8 mouse cellular contexts compared by ENCODE assay signal in the genomic region with DNA sequence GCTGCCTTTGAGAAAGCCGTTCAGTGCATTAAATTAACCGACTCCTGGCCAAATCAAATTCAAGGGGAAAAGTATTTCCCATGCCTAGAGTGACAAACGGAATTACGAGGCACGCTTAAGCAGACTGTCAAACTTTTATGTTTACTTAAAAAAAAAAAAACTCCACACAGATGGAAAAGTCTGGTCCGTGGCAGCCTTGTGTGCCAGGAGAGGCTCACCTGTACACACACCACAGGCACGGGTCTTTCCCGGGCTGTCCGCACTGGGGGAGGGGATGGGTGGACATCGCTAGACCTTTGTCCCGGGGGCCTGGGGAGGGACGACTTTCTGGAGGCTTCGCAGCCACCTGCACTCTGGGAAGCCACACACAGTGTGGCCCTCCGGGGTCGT. TPM values are rescaled to one million over a fixed set of nuclear protein-coding genes. Genes with fewer than 3 reads are reported as not detected.
DNase-seq lines count a peak whose midpoint lies in the region; ATAC-seq and TF ChIP-seq lines count a peak whose summit lies in the region.

No protein-coding gene starts in this region.

- H3K9ac ChIP-seq in heart, adult 2 months (ENCODE audit: low read depth, low read length), result peak overlapping the region; percentile 99
- peak overlapping the region; percentile 100 for H3K9ac ChIP-seq in ES-Bruce4 (ENCODE audit: low read depth, poor library complexity, severe bottlenecking)
- peak overlapping the region; percentile 99 for H3K9ac ChIP-seq in forebrain, embryonic 14.5 days (ENCODE audit: low read length)
- H3K9ac ChIP-seq in liver, embryonic 12.5 days, result peak overlapping the region; percentile 100
- H3K9ac ChIP-seq in stomach, postnatal 0 days (ENCODE audit: low read length), result peak overlapping the region; percentile 100

- TF ChIP-seq POLR2A in heart, adult 2 months (IDR thresholded peaks at IDR 0.05; ENCODE audit: insufficient read depth, low read depth, low read length), result no peak
- TF ChIP-seq POLR2A in ES-Bruce4 (IDR thresholded peaks at IDR 0.05; ENCODE audit: insufficient read depth, low read length), result no peak

- H3K9me3 ChIP-seq in ES-Bruce4 (replicated peaks; ENCODE audit: control insufficient read depth, insufficient read depth, low read length, poor library complexity, severe bottlenecking), result 0 out of 2 replicates have a peak, but pooled peaks cover under 1% of the 10 kb centered on the region
- H3K9me3 ChIP-seq in forebrain, embryonic 14.5 days (replicated peaks; ENCODE audit: control insufficient read depth, low read length), result no peaks in the 10 kb centered on the region
- H3K9me3 ChIP-seq in liver, embryonic 12.5 days (replicated peaks), result 0 out of 2 replicates have a peak, but pooled peaks cover 2% of the 10 kb centered on the region
- no peaks in the 10 kb centered on the region for H3K9me3 ChIP-seq in stomach, postnatal 0 days (ENCODE audit: control insufficient read depth, low read length)

- no peak for DNase-seq in heart, adult 2 months
- DNase-seq in heart, postnatal 25 days (ENCODE audit: low spot score), result no peak
- peak; percentile 55 for DNase-seq in forebrain, embryonic 14.5 days (ENCODE audit: low spot score)
- no peak for DNase-seq in stomach, postnatal 0 days (ENCODE audit: low spot score)
- DNase-seq in embryo, embryonic 11 days, result no peak

- peak overlapping the region; percentile 98 for H3K4me2 ChIP-seq in forebrain, embryonic 14.5 days (ENCODE audit: low read length)
- peak overlapping the region; percentile 95 for H3K4me2 ChIP-seq in liver, embryonic 12.5 days
- H3K4me2 ChIP-seq in stomach, postnatal 0 days (replicated peaks; ENCODE audit: low read depth), result peak overlapping the region; percentile 95

- H3K27ac ChIP-seq in heart, adult 2 months, result peak overlapping the region; percentile 96
- H3K27ac ChIP-seq in ES-Bruce4 (ENCODE audit: insufficient read depth, low read length), result 0 out of 2 replicates have a peak overlapping the region, but pooled peaks have one; percentile 15
- H3K27ac ChIP-seq in forebrain, embryonic 14.5 days (ENCODE audit: low read depth, low read length), result peak overlapping the region; percentile 100
- peak overlapping the region; percentile 99 for H3K27ac ChIP-seq in liver, embryonic 12.5 days
- peak overlapping the region; percentile 100 for H3K27ac ChIP-seq in stomach, postnatal 0 days (replicated peaks)

- no peaks in the 10 kb centered on the region; the same call in 1 of the 2 replicates for H3K79me2 ChIP-seq in heart, adult 2 months (replicated peaks; ENCODE audit: control insufficient read depth, insufficient read depth, low read length)

- H3K36me3 ChIP-seq in heart, adult 2 months (ENCODE audit: control insufficient read depth, insufficient read depth, low read length), result no peaks in the 10 kb centered on the region
- peaks cover 8% of the 10 kb centered on the region; the same call in 1 of the 2 replicates for H3K36me3 ChIP-seq in ES-Bruce4 (ENCODE audit: control insufficient read depth, insufficient read depth, low read length, poor library complexity, severe bottlenecking)
- no peaks in the 10 kb centered on the region for H3K36me3 ChIP-seq in forebrain, embryonic 14.5 days (ENCODE audit: control insufficient read depth, insufficient read depth, low read length)
- H3K36me3 ChIP-seq in liver, embryonic 12.5 days, result peaks cover 18% of the 10 kb centered on the region
- H3K36me3 ChIP-seq in stomach, postnatal 0 days (ENCODE audit: control insufficient read depth, insufficient read depth, low read length), result no peaks in the 10 kb centered on the region

- TF ChIP-seq CTCF in heart, adult 2 months (IDR thresholded peaks at IDR 0.05), result no peak
- no peak for TF ChIP-seq CTCF in ES-Bruce4 (IDR thresholded peaks at IDR 0.05; ENCODE audit: low read depth, low read length)
- no peak for TF ChIP-seq CTCF in stomach, postnatal 0 days (IDR thresholded peaks at IDR 0.05; ENCODE audit: low read depth)

- peak overlapping the region; percentile 68 for H3K4me3 ChIP-seq in heart, adult 2 months
- H3K4me3 ChIP-seq in ES-Bruce4 (ENCODE audit: low read depth, low read length), result peak overlapping the region; percentile 57
- H3K4me3 ChIP-seq in forebrain, embryonic 14.5 days (ENCODE audit: low read depth, low read length), result peak overlapping the region; percentile 79
- peak overlapping the region; percentile 95 for H3K4me3 ChIP-seq in liver, embryonic 12.5 days
- peak overlapping the region; percentile 91 for H3K4me3 ChIP-seq in stomach, postnatal 0 days (ENCODE audit: low read depth, low read length)

- intact Hi-C loops in heart, adult 2 months (cut with DNase I), result loop anchor here (1.0 to 5.0 kb wide), 3 partner anchors 37 to 127 kb away; no protein-coding TSS in a partner anchor
- intact Hi-C loops in heart, postnatal 25 days (cut with DNase I), result loop anchor here (2.0 kb wide), 1 partner anchor 109 kb away; a partner anchor contains a TSS

- no peaks in the 10 kb centered on the region for H3K27me3 ChIP-seq in heart, adult 2 months (ENCODE audit: control insufficient read depth, insufficient read depth, low read length)
- H3K27me3 ChIP-seq in ES-Bruce4 (ENCODE audit: control insufficient read depth, insufficient read depth, low read length, poor library complexity, severe bottlenecking), result no peaks in the 10 kb centered on the region
- no peaks in the 10 kb centered on the region for H3K27me3 ChIP-seq in forebrain, embryonic 14.5 days (replicated peaks; ENCODE audit: control insufficient read depth, insufficient read depth, low read length)
- H3K27me3 ChIP-seq in liver, embryonic 12.5 days (replicated peaks), result peaks cover 9% of the 10 kb centered on the region; the same call in 1 of the 2 replicates
- H3K27me3 ChIP-seq in stomach, postnatal 0 days (ENCODE audit: control insufficient read depth, insufficient read depth, low read length), result no peaks in the 10 kb centered on the region

- 1% methylated on average over 15 of the region's 15 CpGs for WGBS in heart, adult 2 months
- WGBS in forebrain, embryonic 14.5 days, result 0% methylated on average over 15 of the region's 15 CpGs
- WGBS in liver, embryonic 12.5 days (ENCODE audit: insufficient replicate concordance), result 2% methylated on average over 15 of the region's 15 CpGs
- under 1% methylated on average over 15 of the region's 15 CpGs for WGBS in stomach, postnatal 0 days

- no peak for TF ChIP-seq EP300 in heart, adult 2 months (IDR thresholded peaks at IDR 0.05; ENCODE audit: insufficient read depth, low read depth, low read length)
- no peak for TF ChIP-seq EP300 in ES-Bruce4 (IDR thresholded peaks at IDR 0.05; ENCODE audit: insufficient read depth, low read depth, low read length)
- TF ChIP-seq EP300 in stomach, postnatal 0 days (optimal IDR thresholded peaks at IDR 0.05), result no peak

- no peak for ATAC-seq in forebrain, embryonic 14.5 days
- ATAC-seq in liver, embryonic 12.5 days, result no peak; the same call in 1 of the 2 replicates
- peak; percentile 24 for ATAC-seq in stomach, postnatal 0 days (ENCODE audit: low FRiP score, low TSS enrichment)
- no peak for ATAC-seq in megakaryocyte progenitor cell, adult 5-6 weeks (replicated peaks; ENCODE audit: poor library complexity)

- H3K4me1 ChIP-seq in heart, adult 2 months (ENCODE audit: control insufficient read depth, insufficient read depth, low read length), result peaks cover 2% of the 10 kb centered on the region
- H3K4me1 ChIP-seq in ES-Bruce4 (ENCODE audit: control insufficient read depth, insufficient read depth, low read length), result no peaks in the 10 kb centered on the region
- H3K4me1 ChIP-seq in forebrain, embryonic 14.5 days (ENCODE audit: control insufficient read depth, insufficient read depth, low read length), result peaks cover 16% of the 10 kb centered on the region; the same call in 1 of the 2 replicates
- H3K4me1 ChIP-seq in liver, embryonic 12.5 days, result peaks cover 53% of the 10 kb centered on the region
- H3K4me1 ChIP-seq in stomach, postnatal 0 days (replicated peaks; ENCODE audit: control insufficient read depth, insufficient read depth), result peaks cover 3% of the 10 kb centered on the region; the same call in 1 of the 2 replicates

RNA-seq across cellular contexts. Expression of a gene that starts 0.6 kb away (rescaled TPM):
- 10 to 100 TPM; 12.0 to 15.8 TPM for total RNA-seq in heart, adult 2 months (2021)
- 14.0 and 14.2 TPM in 2 replicates for polyA plus RNA-seq in heart, adult 2 months (2012; rRNA removed)
- 10 to 100 TPM; 12.4 to 16.2 TPM for total RNA-seq in heart, postnatal 25 days (2021)
- polyA plus RNA-seq in ES-Bruce4 (2011; ENCODE audit: insufficient read depth, insufficient read length, low read depth, missing spikeins), result 89.8 and 92.9 TPM in 2 replicates
- 5.0 and 5.4 TPM in 2 replicates for polyA plus RNA-seq in forebrain, embryonic 14.5 days (2014; fragmentation: Nextera tagmentation; extraction: Ambion mirVana)
- 67.4 and 68.8 TPM in 2 replicates for polyA plus RNA-seq in liver, embryonic 12.5 days (2016; fragmentation: Nextera tagmentation; extraction: Ambion mirVana)
- polyA plus RNA-seq in stomach, postnatal 0 days (2015; fragmentation: Nextera tagmentation; extraction: Ambion mirVana), result 5.2 and 5.7 TPM in 2 replicates
- 29.5 and 29.9 TPM in 2 replicates for total RNA-seq in megakaryocyte progenitor cell, adult 5-6 weeks (2015)
- 3.4 and 3.9 TPM in 2 replicates for total RNA-seq in megakaryocyte progenitor cell, adult 5-6 weeks (2017)

RNA-seq across cellular contexts. Expression of a gene that starts 31.2 kb away (rescaled TPM):
- under 1 TPM; 0.48 to 0.52 TPM for total RNA-seq in heart, adult 2 months (2021)
- 0.38 and 0.78 TPM in 2 replicates for polyA plus RNA-seq in heart, adult 2 months (2012; rRNA removed)
- under 1 TPM; 0.17 to 0.18 TPM for total RNA-seq in heart, postnatal 25 days (2021)
- 49.0 and 50.7 TPM in 2 replicates for polyA plus RNA-seq in ES-Bruce4 (2011; ENCODE audit: insufficient read depth, insufficient read length, low read depth, missing spikeins)
- 0.57 and 0.67 TPM in 2 replicates for polyA plus RNA-seq in forebrain, embryonic 14.5 days (2014; fragmentation: Nextera tagmentation; extraction: Ambion mirVana)
- polyA plus RNA-seq in liver, embryonic 12.5 days (2016; fragmentation: Nextera tagmentation; extraction: Ambion mirVana), result 2.3 and 2.5 TPM in 2 replicates
- 211 and 220 TPM in 2 replicates for polyA plus RNA-seq in stomach, postnatal 0 days (2015; fragmentation: Nextera tagmentation; extraction: Ambion mirVana)
- 1.3 and 2.2 TPM in 2 replicates for total RNA-seq in megakaryocyte progenitor cell, adult 5-6 weeks (2015)
- total RNA-seq in megakaryocyte progenitor cell, adult 5-6 weeks (2017), result 1.1 and 4.8 TPM in 2 replicates

RNA-seq across cellular contexts. Expression of a gene that starts 57.9 kb away (rescaled TPM):
- total RNA-seq in heart, adult 2 months (2021), result not detected
- 0.02 TPM in 1 of 2 replicates, not detected in the other for polyA plus RNA-seq in heart, adult 2 months (2012; rRNA removed)
- not detected for total RNA-seq in heart, postnatal 25 days (2021)
- polyA plus RNA-seq in ES-Bruce4 (2011; ENCODE audit: insufficient read depth, insufficient read length, low read depth, missing spikeins), result 0.15 TPM in 1 of 2 replicates, not detected in the other
- polyA plus RNA-seq in forebrain, embryonic 14.5 days (2014; fragmentation: Nextera tagmentation; extraction: Ambion mirVana), result not detected in 2 replicates
- not detected in 2 replicates for polyA plus RNA-seq in liver, embryonic 12.5 days (2016; fragmentation: Nextera tagmentation; extraction: Ambion mirVana)
- 12.7 TPM in 2 replicates for polyA plus RNA-seq in stomach, postnatal 0 days (2015; fragmentation: Nextera tagmentation; extraction: Ambion mirVana)
- 0.02 and 0.10 TPM in 2 replicates for total RNA-seq in megakaryocyte progenitor cell, adult 5-6 weeks (2015)
- total RNA-seq in megakaryocyte progenitor cell, adult 5-6 weeks (2017), result 0.14 TPM in 1 of 2 replicates, not detected in the other

Comparison
In these comparisons a context has a peak if more than half of its experiments do, and no peak if none do; other contexts are left out.
1. H3K27ac ChIP-seq: peak in every context shown above with its lines; median percentile 100 in forebrain, embryonic 14.5 days; 100 in stomach, postnatal 0 days; 99 in liver, embryonic 12.5 days; 96 in heart, adult 2 months; 15 in ES-Bruce4.
2. RNA of a gene that starts 31.2 kb away (polyA plus RNA-seq): 211 to 220 TPM in stomach, postnatal 0 days and 49.0 to 50.7 TPM in ES-Bruce4; 2.3 to 2.5 TPM in liver, embryonic 12.5 days, 0.38 to 0.78 TPM in heart, adult 2 months and 0.57 to 0.67 TPM in forebrain, embryonic 14.5 days; every median in the first group is over 10 times any median in the second.
3. RNA of a gene that starts 57.9 kb away (polyA plus RNA-seq): 12.7 TPM in stomach, postnatal 0 days; 0.15 TPM in ES-Bruce4, 0.02 TPM in heart, adult 2 months, not detected in forebrain, embryonic 14.5 days and not detected in liver, embryonic 12.5 days; every median in the first group is over 10 times any median in the second.
4. Peak in every context shown above with its lines, with median percentiles within 50 percentile points of each other: H3K4me3 ChIP-seq, H3K9ac ChIP-seq and H3K4me2 ChIP-seq.